Mouse (Mus musculus): ENCODE data around the gene Rer1.

Rer1 gene

DNA sequence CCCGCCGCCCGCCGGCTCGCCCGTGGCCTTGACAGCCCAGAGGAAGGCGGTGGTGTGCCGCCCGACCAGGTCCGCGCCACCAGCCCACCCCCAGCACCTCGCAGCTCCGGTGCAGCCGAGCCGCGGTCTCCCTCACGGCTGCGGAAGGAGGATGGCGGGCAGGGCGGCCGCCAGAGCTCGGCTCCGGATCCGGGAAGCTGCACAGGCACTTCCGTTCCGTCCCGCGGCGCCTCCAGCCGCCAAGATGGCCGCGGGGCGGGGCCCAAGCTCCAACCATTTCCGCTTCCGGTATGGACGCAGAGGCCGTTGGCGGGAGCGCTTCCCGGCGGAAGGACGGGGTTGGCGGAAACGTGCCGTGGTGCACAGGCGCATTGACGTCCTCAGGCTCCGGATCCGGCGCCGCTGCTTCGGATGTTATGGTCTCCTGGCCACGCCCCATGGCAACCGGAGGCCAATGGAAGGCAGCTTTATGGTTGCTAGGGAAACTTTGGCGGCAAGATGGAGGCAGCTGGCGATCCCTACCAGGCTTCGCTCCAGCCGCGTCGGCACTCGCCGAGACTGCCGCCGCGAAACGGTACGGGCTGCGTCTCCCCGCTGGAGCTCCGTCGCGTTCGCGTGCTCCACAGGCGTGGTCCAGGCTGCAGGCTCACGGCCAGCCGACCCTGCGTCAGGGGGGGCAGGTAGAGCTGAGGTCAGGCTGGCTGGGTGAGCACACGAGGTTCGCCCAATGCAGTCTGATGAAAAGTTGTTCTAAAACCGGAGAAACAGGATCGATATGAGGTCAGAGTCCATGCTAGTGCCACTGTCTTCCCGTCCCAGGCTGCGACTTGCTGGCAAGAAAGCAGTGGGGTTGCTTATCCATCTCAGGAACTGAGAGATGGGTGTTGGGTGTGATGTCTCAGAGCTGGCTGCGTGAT lies at the start of gene Rer1, which contains the start of gene Morn1:
Gene Rer1 (minus strand): TSS at position 275 of the 917 bp plus-strand sequence.
Gene Morn1 (plus strand): TSS at position 470 of the 917 bp plus-strand sequence.
- in situ Hi-C loops (cut with MboI; ENCODE audit: unreplicated experiment in 2 of 2), result loop anchor here (25.0 kb wide), 4 partner anchors 401 to 726 kb away; partner anchors contain the start of genes Gnb1 (in 2 of the 2), Ccnl2 (in 1 of the 2), Fndc10 (in 1 of the 2) and Mrpl20 (in 1 of the 2)

DNA sequence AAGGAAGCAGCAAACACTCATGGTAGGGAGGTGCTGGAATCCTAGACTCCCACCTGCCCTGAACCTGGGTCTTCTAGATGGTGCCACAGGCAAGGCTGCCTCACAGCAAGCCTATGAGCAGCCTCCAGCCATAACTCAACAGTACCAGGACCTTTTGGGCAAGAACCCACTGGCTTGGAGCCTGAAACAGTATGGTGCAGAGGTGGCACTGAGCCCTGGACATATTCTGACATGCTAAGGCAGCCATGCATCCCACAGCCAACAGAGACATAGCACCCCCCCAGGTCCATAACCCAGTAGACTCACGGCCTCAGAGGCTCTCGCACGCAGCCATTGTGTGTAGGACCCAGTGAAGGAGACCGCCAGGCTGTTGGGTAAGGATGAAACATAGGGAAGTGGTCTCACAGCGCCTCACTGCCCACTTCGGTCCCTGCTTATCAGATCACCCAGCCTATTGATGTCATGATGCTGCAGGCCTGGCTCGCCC lies 48.5 kb upstream of the Rer1 start:
- in situ Hi-C loops (cut with MboI; ENCODE audit: unreplicated experiment in 2 of 2), result no loop called here

DNA sequence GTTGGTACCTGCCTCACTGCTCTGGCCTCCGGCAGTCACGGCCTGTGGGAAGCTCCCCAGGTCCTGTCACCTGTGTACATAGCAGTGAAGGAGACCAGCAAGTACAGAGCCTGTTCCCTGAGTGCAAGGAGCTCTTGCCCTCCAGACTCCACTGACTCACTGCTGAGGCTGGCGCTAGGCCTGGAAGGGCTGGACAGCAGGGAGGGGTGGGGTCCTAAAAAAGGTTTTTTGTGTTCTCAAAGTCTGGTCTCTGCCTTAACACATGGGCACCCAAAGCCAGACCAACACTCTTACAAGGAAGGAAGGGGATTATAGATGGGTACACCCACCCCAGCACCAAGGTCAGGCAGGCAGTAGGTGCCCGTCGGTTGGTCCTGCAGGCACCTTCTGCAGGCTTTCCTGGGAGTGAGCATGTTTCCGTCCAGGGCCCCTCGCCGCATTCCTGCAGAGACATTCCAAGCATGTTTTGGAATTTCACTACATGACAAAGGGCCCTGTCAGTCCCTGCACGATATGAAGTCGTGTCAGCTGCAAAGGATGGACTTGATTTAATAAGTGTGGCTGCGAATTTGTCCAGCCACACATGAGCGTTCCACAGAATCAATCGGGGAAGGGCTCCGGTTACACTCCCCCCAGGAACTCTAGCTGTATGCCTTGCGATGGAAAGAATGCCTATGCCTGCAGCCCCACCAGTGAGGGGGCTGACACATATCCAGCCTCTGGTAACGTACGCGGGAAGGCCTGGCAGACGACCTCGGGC lies 47.7 kb upstream of the Rer1 start:
- in situ Hi-C loops (cut with MboI; ENCODE audit: unreplicated experiment in 2 of 2), result no loop called here

DNA sequence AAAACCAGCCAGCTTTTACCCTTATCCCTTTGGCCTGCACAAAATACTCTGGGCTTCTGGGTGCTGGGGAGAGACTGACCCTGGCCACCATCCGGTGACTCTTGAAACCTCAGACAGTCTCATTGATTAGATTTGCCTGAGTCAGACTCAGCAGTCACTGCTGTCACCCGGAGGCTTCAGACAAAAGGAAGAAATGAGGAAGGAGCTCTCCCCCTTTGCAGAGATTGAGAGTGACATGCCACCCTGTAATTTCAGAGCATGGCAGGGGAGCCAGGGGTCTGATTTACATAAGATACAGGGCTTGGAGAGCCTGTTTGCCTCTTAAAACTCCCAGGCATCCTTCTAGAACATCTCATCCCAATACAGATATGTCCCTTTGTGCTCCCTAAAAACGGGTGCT lies 47.0 kb upstream of the Rer1 start:
- in situ Hi-C loops (cut with MboI; ENCODE audit: unreplicated experiment in 2 of 2), result no loop called here

DNA sequence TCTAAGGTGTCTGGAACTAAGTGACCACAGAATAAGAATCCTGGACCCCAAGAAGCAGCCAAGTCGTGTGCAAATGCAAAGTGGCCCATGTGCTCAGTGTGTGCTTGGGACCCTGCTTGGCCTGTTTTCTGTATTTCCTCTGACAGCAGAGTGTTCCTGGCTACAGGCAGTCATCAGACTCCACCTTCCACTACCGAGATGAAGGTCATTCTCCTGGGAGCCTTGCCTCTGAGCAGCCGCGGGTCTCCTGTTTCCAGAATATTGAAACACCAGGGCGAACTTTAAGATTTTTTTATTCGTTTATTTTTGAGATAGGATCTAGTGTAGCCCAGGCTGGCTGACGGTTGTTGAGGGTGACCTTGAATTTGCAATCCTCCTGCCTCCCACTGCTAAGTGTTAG lies 44.4 kb upstream of the Rer1 start:
- in situ Hi-C loops (cut with MboI; ENCODE audit: unreplicated experiment in 2 of 2), result no loop called here

DNA sequence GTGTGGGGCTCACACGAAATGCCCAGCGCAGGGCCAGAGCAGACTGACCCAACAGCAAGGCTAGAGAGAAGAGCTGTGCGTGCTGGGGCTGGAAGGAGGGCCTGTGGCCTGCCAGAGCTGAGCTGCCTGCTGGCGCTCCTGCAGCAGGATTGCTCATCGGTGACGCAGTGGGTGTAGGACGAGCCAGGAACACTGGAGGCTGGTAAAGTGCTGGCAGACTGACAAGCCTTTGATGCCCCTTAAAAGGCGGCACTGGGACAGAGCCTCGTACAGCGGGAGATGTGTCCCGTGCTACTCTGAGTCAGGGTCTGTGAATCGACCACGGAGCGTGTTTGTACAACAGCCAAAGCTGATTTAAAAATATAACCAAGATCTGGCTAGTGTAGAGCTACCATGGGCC lies 43.8 kb upstream of the Rer1 start:
- in situ Hi-C loops (cut with MboI; ENCODE audit: unreplicated experiment in 2 of 2), result no loop called here

DNA sequence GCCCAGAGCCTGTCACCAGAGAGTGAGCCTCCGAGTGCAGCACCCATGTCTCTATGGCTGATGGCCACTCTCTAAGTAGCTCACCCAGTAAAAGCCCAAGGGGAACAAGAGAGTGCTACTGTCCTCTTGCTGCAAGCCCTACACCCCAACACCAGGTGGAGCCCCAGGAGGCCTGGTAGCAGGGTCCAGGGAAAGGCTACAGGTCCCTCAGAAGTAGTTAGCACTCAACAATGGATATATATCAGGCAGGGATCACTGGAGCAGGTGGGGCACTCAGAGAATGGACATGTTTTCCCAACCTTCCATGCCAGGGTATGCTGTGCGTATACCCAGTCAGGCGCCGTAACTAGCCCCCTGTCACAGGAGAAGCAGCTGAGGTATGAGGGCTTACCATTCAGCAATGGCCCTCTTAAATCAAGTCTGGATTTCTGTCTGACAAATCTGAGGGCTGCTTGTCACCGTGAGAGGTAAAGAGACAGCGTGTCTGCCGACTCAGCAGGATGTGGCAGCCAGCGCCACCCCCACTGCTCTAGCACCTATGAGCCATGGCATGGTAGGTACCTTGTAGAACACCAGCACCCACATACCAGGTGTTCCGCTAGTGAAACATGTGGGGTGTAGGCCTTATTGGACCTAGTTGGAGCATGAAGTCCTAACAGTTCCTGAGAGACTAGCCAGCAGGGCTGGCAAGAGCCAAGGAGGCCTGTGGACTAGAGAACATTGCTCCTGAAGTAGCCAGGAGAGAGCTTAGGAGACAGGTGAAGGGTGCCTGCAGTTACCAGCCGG lies 43.1 kb upstream of the Rer1 start:
- in situ Hi-C loops (cut with MboI; ENCODE audit: unreplicated experiment in 2 of 2), result no loop called here

DNA sequence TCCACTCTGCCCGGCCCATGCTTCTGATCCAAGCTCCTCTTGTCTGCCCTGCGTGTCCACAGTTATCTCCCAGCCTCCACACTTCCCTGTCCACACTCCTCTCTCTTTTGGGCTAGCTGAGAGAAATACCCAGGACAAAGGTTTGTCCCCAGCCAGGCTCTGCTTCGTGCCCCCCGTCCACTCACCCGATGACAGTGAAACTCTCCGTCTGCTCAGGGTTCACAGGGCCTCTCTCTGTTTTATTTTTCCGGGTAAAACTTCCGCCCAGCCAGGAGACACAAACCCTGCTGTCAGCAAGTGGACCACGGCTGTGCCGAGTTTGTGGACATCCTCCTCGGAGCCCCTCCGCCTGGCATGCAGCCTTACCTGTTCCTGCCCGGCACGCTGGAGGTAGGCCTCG lies 42.2 kb upstream of the Rer1 start:
- in situ Hi-C loops (cut with MboI; ENCODE audit: unreplicated experiment in 2 of 2), result no loop called here

DNA sequence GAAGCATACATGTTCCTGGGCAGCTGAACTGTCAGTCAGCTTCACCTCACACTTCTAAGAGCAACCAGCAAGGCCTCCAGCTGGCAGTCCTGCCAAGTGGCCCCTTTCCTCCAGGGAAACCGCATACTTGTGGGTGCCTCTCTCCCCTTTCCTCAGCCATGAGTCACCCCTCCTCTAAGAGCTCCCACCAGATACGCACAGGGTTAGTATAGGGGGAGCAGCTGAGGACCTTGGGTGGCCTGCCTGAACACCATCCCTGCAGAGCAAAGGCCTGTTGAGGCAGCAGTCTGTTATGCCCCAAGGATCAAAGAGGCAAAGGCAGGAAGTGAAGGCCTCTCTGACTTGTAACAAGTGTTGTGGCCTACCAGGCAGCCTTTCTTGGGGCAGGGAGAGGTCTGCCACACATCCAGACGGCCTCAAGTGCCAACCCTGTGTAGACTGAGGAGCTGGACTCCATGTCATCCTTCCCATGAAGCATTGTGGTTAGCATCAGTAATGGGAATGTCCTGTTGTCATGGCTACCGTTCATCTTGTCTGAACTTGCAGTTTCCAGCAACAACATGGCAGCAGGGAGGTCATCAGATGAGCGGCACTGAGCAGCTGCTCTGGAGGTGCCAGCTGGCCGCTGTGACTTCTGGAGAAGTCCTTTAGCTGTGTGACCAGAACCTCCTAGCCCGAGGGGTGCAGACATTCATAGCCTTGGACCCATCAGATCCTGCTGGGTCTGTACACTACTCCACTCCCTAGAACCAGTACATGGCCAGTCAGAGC lies 40.6 kb upstream of the Rer1 start:
- in situ Hi-C loops (cut with MboI; ENCODE audit: unreplicated experiment in 2 of 2), result no loop called here

DNA sequence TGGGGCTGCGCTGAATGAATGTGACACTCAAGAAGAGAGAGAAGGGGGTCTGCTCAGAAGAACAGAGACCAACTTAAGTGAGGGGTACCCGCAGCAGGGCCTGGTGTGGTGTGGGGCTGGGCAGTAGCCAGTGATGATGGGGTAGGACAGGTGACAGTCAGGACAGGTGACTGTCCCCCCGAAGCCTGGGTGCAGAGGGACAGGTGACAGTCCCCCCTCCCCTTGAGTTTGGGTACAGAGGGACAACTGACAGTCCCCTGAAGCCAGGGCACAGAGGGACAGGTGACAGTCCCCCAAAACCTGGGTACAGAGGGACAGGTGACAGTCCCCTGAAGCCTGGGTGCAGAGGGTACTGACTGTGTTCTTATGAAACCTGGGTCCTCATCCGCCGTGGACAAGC lies 40.0 kb upstream of the Rer1 start:
- in situ Hi-C loops (cut with MboI; ENCODE audit: unreplicated experiment in 2 of 2), result no loop called here

DNA sequence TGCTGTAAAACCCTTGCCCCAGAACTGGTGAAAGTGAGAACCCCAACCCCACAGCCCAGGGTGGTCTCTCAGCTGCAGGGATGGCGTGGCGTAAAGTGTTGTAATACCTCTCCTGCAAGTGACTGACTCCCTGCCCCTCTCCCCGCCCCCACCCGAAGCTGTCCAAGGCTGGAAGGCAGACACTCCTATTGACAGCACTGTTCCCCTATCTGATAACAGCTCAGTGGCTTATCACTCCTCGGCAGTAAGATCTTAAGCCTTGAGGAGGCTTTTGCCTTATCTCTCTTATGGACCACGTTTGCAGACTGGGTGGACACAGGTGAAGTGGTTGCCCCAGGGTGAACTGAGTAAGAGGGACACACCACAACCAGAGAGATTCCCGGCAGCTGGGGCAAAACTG lies 39.1 kb upstream of the Rer1 start:
- in situ Hi-C loops (cut with MboI; ENCODE audit: unreplicated experiment in 2 of 2), result no loop called here

DNA sequence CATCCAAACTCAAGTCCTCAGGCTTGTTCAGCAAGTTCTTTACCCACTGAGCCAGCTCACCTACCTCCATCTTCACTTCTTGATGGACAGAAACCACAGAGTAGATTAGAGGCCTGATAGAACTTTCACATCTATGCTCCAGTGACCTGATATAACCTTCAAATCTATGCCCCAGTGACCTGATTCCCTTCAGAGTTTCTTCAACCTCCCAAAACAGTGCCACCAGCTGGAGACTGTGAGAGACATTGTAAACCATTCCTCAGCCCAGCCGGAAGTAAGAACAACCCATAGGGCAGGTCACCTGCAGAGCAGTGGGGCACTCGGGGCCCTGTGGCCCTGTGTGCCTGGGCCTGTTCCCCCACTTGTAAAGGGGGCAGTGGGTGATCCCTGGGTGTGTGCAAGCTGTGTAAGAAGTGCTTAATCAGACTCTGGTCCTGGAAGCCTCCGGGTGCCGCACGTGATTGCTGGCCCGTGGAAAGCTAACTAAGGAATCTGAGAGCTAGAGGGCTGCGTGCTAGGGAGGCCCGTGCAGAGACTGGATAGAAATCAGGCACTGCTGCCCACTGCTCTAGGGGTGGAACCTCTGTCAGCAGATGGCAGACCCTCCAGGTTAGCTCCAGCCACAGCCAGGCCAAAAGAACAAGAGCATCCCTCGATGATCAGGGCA lies 37.8 kb upstream of the Rer1 start:
- in situ Hi-C loops (cut with MboI; ENCODE audit: unreplicated experiment in 2 of 2), result no loop called here

DNA sequence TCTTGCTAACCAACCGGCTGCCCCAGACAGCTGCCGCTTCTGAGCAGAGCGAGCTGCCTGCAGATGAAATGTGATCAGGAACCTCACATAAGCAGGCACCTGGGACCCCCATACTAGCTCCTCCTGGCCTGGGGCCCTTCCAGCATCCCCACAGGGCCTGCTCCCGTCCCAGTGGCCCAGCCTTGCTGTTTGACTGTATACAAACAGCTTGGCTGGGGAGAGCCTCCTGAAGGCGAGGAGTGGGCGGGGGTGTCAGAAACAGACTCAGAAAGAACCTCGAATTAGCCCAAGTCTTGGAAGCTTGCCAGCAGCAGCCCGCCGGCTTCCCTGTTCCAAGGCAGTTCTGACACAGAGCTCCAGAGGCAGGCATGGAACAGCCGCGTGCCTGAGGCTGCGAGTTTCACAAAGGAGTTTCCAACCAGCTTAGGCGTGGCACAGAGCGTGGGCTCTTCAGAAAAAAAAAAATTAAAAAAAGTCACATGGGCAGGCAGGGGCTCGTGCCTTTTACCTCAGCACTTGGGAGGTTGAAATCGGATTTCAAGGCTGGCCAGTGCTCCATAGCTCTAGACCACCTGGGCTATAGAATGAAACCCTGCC lies 36.4 kb upstream of the Rer1 start:
- in situ Hi-C loops (cut with MboI; ENCODE audit: unreplicated experiment in 2 of 2), result no loop called here

DNA sequence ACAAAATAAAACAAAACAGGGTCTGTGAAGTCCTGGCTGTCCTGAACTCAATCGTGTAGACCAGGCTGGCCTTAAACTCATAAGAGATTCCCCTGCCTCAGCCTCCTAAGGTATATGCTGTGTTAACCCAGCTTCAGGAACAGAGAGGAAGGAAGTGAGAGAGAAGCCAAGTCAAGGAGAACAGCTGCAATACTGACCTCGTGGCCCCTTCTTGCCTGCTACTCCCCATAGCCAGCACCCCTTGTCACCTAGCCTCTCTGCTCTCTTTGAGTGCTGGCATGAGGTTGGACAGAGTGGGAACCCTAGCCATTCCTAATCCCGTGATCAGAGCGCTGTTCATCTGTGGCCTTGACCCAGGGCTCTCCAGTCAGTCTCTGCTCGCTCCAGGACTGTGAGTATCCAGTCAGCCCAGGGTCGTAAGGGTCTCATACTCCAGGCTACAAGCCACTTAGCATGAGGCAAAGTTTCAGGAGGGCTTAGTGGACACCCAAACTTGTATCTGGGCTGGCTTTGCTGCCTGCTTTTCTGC lies 35.8 kb upstream of the Rer1 start:
- in situ Hi-C loops (cut with MboI; ENCODE audit: unreplicated experiment in 2 of 2), result no loop called here

DNA sequence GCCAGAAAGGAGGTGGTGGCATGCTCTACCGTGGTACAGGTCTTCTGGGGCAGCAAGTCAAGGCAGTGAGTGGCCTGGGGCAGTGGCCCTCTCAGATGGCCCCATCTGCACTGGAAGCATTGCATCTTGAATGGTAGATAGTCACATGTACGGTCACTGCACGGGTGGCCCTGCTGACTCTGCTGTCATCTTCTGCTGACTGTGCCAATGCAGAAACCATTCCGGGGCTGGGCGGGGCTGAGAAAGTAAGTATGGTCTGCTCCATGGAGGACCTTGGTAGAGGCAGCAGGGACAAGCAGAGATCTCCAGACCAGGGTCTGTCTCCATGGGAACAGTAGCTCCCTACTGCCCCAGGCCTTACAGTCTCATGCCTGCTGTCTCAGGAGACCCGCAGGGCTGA lies 35.0 kb upstream of the Rer1 start:
- in situ Hi-C loops (cut with MboI; ENCODE audit: unreplicated experiment in 2 of 2), result no loop called here

DNA sequence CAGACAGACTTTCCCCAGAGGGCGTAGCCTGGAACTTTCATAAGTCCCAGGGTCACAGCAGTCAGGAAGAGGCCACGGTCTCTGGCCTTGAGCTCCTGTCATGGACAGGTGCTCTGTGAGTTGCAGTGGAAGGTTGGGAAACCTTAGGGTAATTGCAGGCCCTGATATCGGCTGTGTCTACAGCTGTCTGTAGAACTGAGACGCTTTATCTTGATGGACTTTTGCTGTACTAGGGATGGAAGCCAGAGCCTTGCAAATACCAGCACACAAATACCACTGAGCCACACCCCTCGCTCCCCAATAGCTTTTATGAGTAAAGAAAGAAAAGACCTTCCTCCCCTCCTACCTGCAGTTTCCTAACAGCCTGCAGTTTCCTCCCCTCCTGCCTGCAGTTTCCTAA lies 34.4 kb upstream of the Rer1 start:
- in situ Hi-C loops (cut with MboI; ENCODE audit: unreplicated experiment in 2 of 2), result no loop called here

DNA sequence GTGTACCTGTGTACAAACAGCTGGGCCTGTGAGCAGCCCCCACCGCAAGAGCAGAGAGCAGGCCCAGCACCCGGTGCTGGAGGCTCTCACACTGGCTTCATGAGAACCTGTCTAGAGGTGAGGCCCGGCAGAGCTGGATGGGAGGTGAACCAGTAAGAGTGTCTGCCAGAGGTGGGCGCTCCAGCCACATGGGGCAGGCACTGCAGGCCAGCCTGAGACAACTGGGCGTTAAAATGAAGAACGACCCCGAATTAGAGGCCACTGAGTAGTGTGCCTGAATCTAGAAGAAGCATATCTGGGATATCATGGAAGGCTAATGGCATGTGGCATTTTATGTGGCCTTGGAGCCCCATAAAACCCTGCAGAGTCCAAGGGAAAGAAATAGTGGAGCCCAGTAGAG lies 33.9 kb upstream of the Rer1 start:
- in situ Hi-C loops (cut with MboI; ENCODE audit: unreplicated experiment in 2 of 2), result no loop called here

DNA sequence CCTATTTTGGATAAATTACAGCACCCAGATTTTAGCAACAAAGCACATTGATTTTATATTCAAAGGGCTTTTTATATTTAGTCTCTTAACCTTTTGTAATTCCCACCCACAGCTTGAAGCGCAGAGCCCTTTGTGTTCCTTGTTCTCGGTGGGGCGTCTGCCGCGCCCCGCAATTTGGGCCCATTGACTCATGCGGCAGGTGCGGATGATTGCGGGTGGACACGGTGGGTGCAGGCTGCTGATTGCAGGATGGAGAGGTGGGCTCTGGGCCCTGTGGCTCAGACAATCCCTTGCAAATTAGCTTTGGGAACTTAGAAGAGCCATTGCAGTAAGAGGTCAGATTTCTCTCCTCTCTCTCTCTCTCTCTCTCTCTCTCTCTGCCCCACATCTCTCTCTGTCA lies 32.1 kb upstream of the Rer1 start:
- in situ Hi-C loops (cut with MboI; ENCODE audit: unreplicated experiment in 2 of 2), result no loop called here

All from v-Abl transformed pro-B cells (cell line).